Mouse (Mus musculus): Measurements from ENCODE around the gene Spen. TPM values are rescaled to one million over a fixed set of nuclear protein-coding genes. Genes with fewer than 3 reads are reported as not detected.
A peak's percentile ranks its signal among the peaks of the same experiment; 100 is the strongest.

The Spen gene
- polyA plus RNA-seq, 1 experiment = 29.2 TPM

DNA sequence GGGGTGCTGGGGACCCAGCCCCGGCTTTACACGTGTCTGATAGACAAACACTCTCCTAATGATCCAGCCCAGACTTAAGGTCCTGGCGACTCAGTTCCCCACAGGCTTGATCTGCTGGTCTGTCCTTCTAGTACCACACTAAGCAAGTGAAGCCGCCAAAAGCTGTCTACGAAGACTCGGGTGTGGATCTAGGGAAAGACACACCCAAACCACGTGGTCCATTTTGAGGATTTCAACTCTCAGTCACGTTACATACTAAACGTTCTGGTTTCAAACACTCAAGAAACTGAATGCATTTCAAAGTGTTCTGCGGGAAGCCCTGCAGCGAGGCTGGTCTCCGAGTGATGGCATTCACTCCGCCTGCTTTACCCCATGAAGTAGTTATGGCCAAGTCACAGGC, 27.9 kb downstream of the Spen start:
- H3K27ac ChIP-seq (ENCODE audit: insufficient read depth, low read depth, low read length) = no peak overlapping the region
- no peak overlapping the region for H3K4me3 ChIP-seq (ENCODE audit: insufficient read depth, low read length)
- TF ChIP-seq POLR2A (IDR thresholded peaks at IDR 0.05; ENCODE audit: borderline replicate concordance, low read depth, low read length) = no peak
- TF ChIP-seq CTCF (IDR thresholded peaks at IDR 0.05; ENCODE audit: low read depth, low read length) = no peak
- H3K4me1 ChIP-seq (ENCODE audit: control insufficient read depth, insufficient read depth, low read length) = peaks cover 50% of the 10 kb centered on the region

DNA sequence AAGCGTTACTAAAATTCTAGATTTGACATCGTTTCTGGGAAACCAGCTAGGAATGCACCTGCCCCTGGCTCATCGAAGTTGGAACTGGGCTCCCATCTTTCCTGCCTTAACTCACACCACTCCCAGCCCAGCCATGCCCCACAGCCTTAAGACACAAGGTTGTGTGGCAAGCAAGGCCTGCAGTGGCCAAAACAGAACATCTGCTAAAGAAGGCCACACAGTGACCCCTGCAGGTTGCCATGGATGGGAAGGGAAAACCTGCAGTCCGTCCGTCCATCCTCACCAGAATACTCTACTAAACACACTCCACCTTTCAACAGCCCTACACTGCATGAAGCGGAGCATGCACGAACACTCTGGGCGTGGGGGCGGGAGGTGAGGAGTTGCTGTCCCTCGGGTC, 31.5 kb downstream of the Spen start:
- TF ChIP-seq POLR2A (IDR thresholded peaks at IDR 0.05; ENCODE audit: borderline replicate concordance, low read depth, low read length) = no peak
- peak; percentile 45; the same call in 1 of the 2 replicates for TF ChIP-seq CTCF (IDR thresholded peaks at IDR 0.05; ENCODE audit: low read depth, low read length)
- Histone ChIP-seq H3K4me3 (ENCODE audit: insufficient read depth, low read length) (peak overlapping the region; percentile 36), H3K4me1 (ENCODE audit: control insufficient read depth, insufficient read depth, low read length) (peaks cover 52% of the 10 kb centered on the region), H3K27ac (ENCODE audit: insufficient read depth, low read depth, low read length) (peak overlapping the region; percentile 96)

DNA sequence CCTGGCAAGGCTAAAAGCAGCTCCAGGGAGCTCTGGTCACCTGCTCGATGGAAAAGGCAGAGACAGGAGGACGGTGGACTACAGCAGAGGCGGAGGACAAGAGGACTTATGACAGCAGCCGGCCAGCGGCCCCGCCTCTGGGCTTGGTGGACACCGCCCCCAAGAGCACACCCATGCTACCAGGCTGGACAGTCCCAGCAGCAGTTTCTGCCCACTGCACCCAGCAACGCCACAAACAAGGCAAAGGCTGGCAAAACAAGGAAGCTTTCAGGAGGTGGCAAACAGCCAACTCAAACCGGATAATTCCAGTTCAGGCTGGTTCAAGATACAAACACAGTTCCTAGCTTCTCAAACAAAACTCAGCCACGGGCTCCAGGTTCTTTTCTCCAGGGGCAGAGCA, 32.0 kb downstream of the Spen start:
- TF ChIP-seq POLR2A (IDR thresholded peaks at IDR 0.05; ENCODE audit: borderline replicate concordance, low read depth, low read length) = no peak
- TF ChIP-seq CTCF (IDR thresholded peaks at IDR 0.05; ENCODE audit: low read depth, low read length) = no peak
- H3K27ac ChIP-seq (ENCODE audit: insufficient read depth, low read depth, low read length) = peak overlapping the region; percentile 96

DNA sequence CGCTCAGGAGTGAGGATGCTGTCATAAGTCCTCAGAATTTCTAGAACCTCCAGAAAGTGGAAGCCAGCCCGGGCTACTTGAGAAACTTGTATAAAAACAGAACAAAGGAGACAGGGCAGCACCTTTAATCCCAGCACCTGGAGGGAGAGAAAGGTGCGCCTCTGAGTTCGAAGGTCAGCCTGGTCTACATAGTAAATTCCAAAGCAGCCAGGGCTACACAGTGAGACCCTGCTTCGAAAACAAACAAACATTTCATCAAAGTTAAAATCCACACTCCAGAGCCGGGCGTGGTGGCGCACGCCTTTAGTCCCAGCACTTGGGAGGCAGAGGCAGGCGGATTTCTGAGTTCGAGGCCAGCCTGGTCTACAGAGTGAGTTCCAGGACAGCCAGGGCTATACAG, 32.6 kb downstream of the Spen start:
- peaks cover 50% of the 10 kb centered on the region for H3K4me1 ChIP-seq (ENCODE audit: control insufficient read depth, insufficient read depth, low read length)
- TF ChIP-seq POLR2A (IDR thresholded peaks at IDR 0.05; ENCODE audit: borderline replicate concordance, low read depth, low read length) (no peak), CTCF (IDR thresholded peaks at IDR 0.05; ENCODE audit: low read depth, low read length) (no peak)
- no peak overlapping the region for H3K4me3 ChIP-seq (ENCODE audit: insufficient read depth, low read length)

More for the DNA sequence above, 32.0 kb downstream of the Spen start:
- Histone ChIP-seq H3K4me1 (ENCODE audit: control insufficient read depth, insufficient read depth, low read length) (peaks cover 50% of the 10 kb centered on the region), H3K4me3 (ENCODE audit: insufficient read depth, low read length) (peak overlapping the region; percentile 36)

DNA sequence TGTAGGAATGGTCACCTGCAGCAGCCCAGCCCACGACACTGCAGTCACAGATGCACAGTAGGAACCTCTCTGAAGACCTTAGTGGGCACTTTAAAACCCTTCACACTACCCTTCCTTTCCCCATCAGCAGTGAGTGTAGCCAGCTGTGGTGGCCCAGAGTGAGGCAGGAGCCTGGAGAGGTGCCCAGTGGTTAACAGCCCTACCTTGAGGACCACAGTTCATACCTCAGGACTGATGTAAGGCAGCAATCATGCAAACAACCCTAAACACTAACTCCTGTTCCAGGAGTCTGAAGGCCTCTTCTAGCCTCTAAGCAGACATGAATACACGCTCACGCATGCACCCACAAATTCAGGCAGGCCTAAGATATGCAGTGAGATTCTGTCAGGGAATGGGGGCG, 33.9 kb downstream of the Spen start:
- H3K4me1 ChIP-seq (ENCODE audit: control insufficient read depth, insufficient read depth, low read length) = peaks cover 52% of the 10 kb centered on the region
- H3K27ac ChIP-seq (ENCODE audit: insufficient read depth, low read depth, low read length) = no peak overlapping the region
- no peak overlapping the region for H3K4me3 ChIP-seq (ENCODE audit: insufficient read depth, low read length)
- no peak for TF ChIP-seq CTCF (IDR thresholded peaks at IDR 0.05; ENCODE audit: low read depth, low read length)
- TF ChIP-seq POLR2A (IDR thresholded peaks at IDR 0.05; ENCODE audit: borderline replicate concordance, low read depth, low read length) = no peak

More for the DNA sequence above, 32.6 kb downstream of the Spen start:
- H3K27ac ChIP-seq (ENCODE audit: insufficient read depth, low read depth, low read length) = peak overlapping the region; percentile 61; the same call in 1 of the 2 replicates

DNA sequence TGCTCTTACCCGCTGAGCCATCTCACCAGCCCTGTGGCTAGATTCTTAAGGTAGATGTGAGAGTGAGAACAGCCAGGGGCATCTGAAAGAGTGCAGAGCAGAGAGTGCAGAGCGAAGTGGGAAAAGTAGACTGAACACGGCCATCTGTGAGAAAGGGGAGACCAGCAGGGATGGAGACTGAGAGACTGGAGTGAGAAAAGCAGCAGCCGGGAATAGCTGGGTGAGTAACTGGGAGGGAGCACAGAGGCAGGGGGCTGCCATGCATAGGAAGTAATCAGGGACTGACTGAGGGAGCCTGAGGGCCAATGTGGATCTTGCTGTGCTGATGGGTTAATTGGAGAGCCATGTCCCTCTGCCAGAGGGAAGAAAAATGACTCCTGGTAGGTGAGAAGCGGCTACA, 35.7 kb downstream of the Spen start:
- Histone ChIP-seq H3K4me3 (ENCODE audit: insufficient read depth, low read length) (no peak overlapping the region), H3K4me1 (ENCODE audit: control insufficient read depth, insufficient read depth, low read length) (peaks cover 67% of the 10 kb centered on the region), H3K27ac (ENCODE audit: insufficient read depth, low read depth, low read length) (peak overlapping the region; percentile 44)
- TF ChIP-seq CTCF (IDR thresholded peaks at IDR 0.05; ENCODE audit: low read depth, low read length) (no peak), POLR2A (IDR thresholded peaks at IDR 0.05; ENCODE audit: borderline replicate concordance, low read depth, low read length) (no peak)

DNA sequence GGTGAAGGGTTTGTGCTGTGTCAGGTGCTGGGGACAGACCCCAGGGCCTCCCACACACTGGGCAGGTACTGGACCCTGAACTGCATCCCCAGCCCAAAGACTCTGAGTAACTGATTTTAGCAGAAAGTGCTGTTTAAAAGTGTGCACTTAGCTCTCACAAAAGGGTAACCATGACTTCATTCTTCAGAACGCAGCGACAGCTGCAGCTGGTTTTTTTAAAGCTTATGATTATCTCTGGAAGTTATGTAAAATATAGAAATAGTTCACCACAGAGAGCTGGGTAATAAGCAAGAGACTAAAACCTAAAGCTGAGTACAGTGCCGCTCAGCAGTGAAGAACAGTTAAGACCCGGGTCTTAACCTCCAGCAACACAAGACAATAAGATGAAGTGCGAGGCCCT, 37.3 kb downstream of the Spen start:
- no peak overlapping the region for H3K4me3 ChIP-seq (ENCODE audit: insufficient read depth, low read length)
- peaks cover 73% of the 10 kb centered on the region for H3K4me1 ChIP-seq (ENCODE audit: control insufficient read depth, insufficient read depth, low read length)
- H3K27ac ChIP-seq (ENCODE audit: insufficient read depth, low read depth, low read length) = peak overlapping the region; percentile 68
- no peak for TF ChIP-seq CTCF (IDR thresholded peaks at IDR 0.05; ENCODE audit: low read depth, low read length)
- TF ChIP-seq POLR2A (IDR thresholded peaks at IDR 0.05; ENCODE audit: borderline replicate concordance, low read depth, low read length) = no peak

DNA sequence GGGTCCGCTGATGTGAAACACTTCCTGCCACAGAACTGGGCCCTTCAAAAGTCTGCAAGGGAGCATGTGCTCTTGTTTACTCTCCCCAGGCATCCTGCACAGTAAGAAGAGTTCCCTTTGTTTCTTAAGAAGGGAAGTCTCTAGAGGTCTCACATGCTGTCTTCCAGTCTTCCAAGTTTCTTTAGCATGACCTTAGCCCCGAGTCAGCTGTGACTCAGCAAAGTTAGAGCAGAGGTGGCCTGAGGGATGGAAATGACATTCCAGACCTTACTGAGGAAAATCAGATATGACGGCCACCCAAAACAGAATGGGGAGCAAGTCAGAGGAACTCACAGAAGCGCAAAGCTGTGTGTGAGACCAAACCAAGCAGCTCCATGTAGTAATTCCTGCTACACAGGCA, 37.8 kb downstream of the Spen start:
- Histone ChIP-seq H3K27ac (ENCODE audit: insufficient read depth, low read depth, low read length) (peak overlapping the region; percentile 75), H3K4me1 (ENCODE audit: control insufficient read depth, insufficient read depth, low read length) (peaks cover 70% of the 10 kb centered on the region), H3K4me3 (ENCODE audit: insufficient read depth, low read length) (no peak overlapping the region)
- TF ChIP-seq POLR2A (IDR thresholded peaks at IDR 0.05; ENCODE audit: borderline replicate concordance, low read depth, low read length) (no peak), CTCF (IDR thresholded peaks at IDR 0.05; ENCODE audit: low read depth, low read length) (no peak)

DNA sequence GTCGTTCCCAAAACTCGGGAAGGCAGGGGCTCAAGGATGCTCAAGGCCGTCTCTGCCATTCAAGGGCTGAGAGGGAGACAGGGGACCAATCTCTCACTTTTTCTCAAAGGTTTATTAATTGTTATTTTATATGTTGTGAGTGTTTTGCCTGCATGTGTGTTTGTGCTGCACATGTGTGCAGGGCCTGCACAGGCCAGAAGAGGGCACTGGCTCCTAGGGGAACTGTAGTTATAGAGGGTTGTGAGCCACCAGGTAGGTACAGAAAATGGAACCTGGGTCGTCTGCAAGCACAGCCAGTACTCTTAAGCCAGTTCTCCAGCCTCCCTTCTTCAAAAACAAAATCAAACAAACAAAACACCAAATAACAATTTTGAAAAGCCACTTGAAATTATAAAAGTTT, 49.7 kb downstream of the Spen start:
- Histone ChIP-seq H3K27ac (ENCODE audit: insufficient read depth, low read depth, low read length) (no peak overlapping the region), H3K4me3 (ENCODE audit: insufficient read depth, low read length) (no peak overlapping the region), H3K4me1 (ENCODE audit: control insufficient read depth, insufficient read depth, low read length) (no peaks in the 10 kb centered on the region)
- TF ChIP-seq CTCF (IDR thresholded peaks at IDR 0.05; ENCODE audit: low read depth, low read length) (peak; percentile 27; the same call in 1 of the 2 replicates), POLR2A (IDR thresholded peaks at IDR 0.05; ENCODE audit: borderline replicate concordance, low read depth, low read length) (no peak)

DNA sequence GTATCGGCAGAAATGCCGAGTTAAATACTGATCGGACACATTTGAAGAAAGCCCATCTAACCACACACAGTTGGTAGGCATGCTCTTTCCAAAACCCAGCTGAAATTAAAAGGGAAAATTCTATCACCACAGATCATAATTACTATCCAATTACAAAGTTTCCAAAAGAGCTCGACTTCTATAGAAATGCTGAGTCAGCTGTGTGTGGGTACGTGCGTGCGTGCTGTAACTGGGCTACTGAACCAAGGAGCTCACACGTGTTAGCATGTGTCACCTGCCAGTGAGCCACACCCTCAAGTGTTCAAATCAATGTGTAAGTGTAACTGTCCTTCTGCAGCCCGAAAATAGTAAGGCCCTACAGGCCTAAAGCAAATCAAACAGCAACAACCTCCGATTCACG, 50.8 kb downstream of the Spen start:
- H3K4me1 ChIP-seq (ENCODE audit: control insufficient read depth, insufficient read depth, low read length) = no peaks in the 10 kb centered on the region
- no peak overlapping the region for H3K4me3 ChIP-seq (ENCODE audit: insufficient read depth, low read length)
- no peak for TF ChIP-seq POLR2A (IDR thresholded peaks at IDR 0.05; ENCODE audit: borderline replicate concordance, low read depth, low read length)
- TF ChIP-seq CTCF (IDR thresholded peaks at IDR 0.05; ENCODE audit: low read depth, low read length) = no peak
- H3K27ac ChIP-seq (ENCODE audit: insufficient read depth, low read depth, low read length) = no peak overlapping the region

DNA sequence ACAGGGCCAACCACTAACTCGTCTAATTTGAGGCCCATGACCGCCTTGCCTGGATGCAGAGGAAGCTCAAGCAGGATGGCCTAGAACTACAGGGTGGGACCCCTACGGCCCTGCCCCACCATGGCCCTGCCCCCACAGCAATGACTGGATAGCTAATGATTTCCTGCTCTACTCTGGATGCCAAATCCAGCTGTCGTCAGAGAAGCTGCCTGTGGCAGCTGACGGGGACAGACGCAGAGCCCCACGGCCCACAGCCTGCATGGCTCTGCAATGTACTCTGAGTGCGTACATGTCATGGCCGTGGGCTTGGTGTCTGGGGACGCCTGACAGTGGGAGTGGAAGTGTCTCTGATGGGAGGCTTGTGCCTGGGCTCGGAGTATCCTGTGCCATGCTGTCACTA, 54.3 kb downstream of the Spen start:
- H3K4me1 ChIP-seq (ENCODE audit: control insufficient read depth, insufficient read depth, low read length) = no peaks in the 10 kb centered on the region
- no peak overlapping the region for H3K4me3 ChIP-seq (ENCODE audit: insufficient read depth, low read length)
- no peak overlapping the region for H3K27ac ChIP-seq (ENCODE audit: insufficient read depth, low read depth, low read length)
- TF ChIP-seq CTCF (IDR thresholded peaks at IDR 0.05; ENCODE audit: low read depth, low read length) (no peak), POLR2A (IDR thresholded peaks at IDR 0.05; ENCODE audit: borderline replicate concordance, low read depth, low read length) (no peak)
